Mouse (Mus musculus): Measurements from ENCODE around the gene Zfand5. TPM values are rescaled to one million over a fixed set of nuclear protein-coding genes. Genes with fewer than 3 reads are reported as not detected.

Zfand5 gene
- polyA plus RNA-seq, 1 experiment from 2014 or later: 89.3 TPM

GRCm38 (mm10) chr19:21330305-21331115 is 58.4 kb downstream of the Zfand5 start:
- Histone ChIP-seq H3K4me3 (no peak overlapping the region), H3K27ac (no peak overlapping the region), H3K4me2 (no peak overlapping the region), H3K9ac (no peak overlapping the region), H3K4me1 (no peaks in the 10 kb centered on the region), H3K36me3 (no peaks in the 10 kb centered on the region), H3K27me3 (no peaks in the 10 kb centered on the region), H3K9me3 (no peaks in the 10 kb centered on the region)
- 80% methylated on average over 6 of the region's 6 CpGs for WGBS
- ATAC-seq (ENCODE audit: insufficient number of reproducible peaks, low FRiP score, low TSS enrichment, low read depth): no peak

GRCm38 (mm10) chr19:21331621-21332155 is 59.6 kb downstream of the Zfand5 start:
- Histone ChIP-seq H3K4me3 (no peak overlapping the region), H3K4me1 (no peaks in the 10 kb centered on the region), H3K4me2 (no peak overlapping the region), H3K36me3 (no peaks in the 10 kb centered on the region), H3K27ac (no peak overlapping the region), H3K9ac (no peak overlapping the region), H3K9me3 (no peaks in the 10 kb centered on the region), H3K27me3 (no peaks in the 10 kb centered on the region)
- WGBS: 73% methylated on average over 11 of the region's 11 CpGs
- no peak for ATAC-seq (ENCODE audit: insufficient number of reproducible peaks, low FRiP score, low TSS enrichment, low read depth)

Other genes with a start within 250 kb of the Zfand5 start
- 0.31 and 0.32 TPM in 2 replicates for gene Gda, start 201.2 kb downstream of the Zfand5 start, polyA plus RNA-seq (2015; fragmentation: Nextera tagmentation; extraction: Ambion mirVana)